Mouse (Mus musculus) liver, embryonic 14.5 days (tissue): ENCODE data around the gene Necab3.

Source experiments
- CTCF ChIP-seq: IDR thresholded peaks from 2 replicates; pipeline ENCODE4 v1.5.1; 2016; ENCODE audit warnings: antibody characterized with exemption, low read depth, control low read depth
- EP300 ChIP-seq: IDR thresholded peaks from 2 replicates; pipeline ENCODE4 v1.6.1; 2016; ENCODE audit warnings: antibody characterized with exemption, low read depth

- TF ChIP-seq CTCF (no peak), EP300 (no peak)
These were observed 12.0 kb upstream of the Necab3 start for GRCm38 (mm10) chr2:154570666-154571065.
